ENCODE assay signal across 16 mouse cellular contexts in the genomic region with DNA sequence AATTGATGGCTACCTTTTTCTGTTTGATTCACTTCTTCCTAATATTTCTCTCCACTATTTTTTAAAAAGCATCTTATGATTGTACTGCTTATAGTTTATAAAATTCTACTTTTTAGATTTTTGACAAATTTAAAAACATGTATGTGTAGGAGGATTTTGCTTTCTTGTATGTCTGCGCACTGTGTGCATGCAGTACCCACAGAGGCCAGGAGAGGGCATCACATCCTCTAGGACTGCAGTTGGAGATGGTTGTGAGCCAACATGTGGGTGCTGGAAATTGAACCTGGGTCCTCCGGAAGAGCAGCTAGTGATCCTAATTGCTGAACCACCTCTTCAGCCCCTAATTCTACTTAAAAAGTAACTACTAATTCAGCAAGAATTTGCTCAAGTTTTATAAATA.
DNase-seq lines count a peak whose midpoint lies in the region; ATAC-seq and TF ChIP-seq lines count a peak whose summit lies in the region.
"Had no signal": no experiment of that assay in that cellular context is flagged by ENCODE, and none has a peak within 500 bp of the region (broad histone marks: within the 10 kb centered on the region; RNA-seq: fewer than 3 reads in every experiment).

No protein-coding gene starts in this region.

- no peak for ATAC-seq in hindbrain, postnatal 0 days
- no peak for ATAC-seq in hindbrain, embryonic 12.5 days (ENCODE audit: low FRiP score)
- no peak for ATAC-seq in midbrain, postnatal 0 days (ENCODE audit: low FRiP score)
- ATAC-seq: forebrain, embryonic 14.5 days; midbrain, embryonic 15.5 days had no signal

- no peaks in the 10 kb centered on the region for H3K36me3 ChIP-seq in hindbrain, postnatal 0 days (ENCODE audit: insufficient read depth, low read length)
- H3K36me3 ChIP-seq in hindbrain, embryonic 12.5 days = peaks cover 23% of the 10 kb centered on the region
- H3K36me3 ChIP-seq in midbrain, postnatal 0 days (ENCODE audit: insufficient read depth, low read length) = no peaks in the 10 kb centered on the region
- peaks cover 74% of the 10 kb centered on the region for H3K36me3 ChIP-seq in midbrain, embryonic 10.5 days
- H3K36me3 ChIP-seq: stomach, embryonic 15.5 days had no signal

- peak; percentile 42 for TF ChIP-seq CTCF in hindbrain, postnatal 0 days (IDR thresholded peaks at IDR 0.05; ENCODE audit: low read depth)
- peak; percentile 40 for TF ChIP-seq CTCF in midbrain, postnatal 0 days (IDR thresholded peaks at IDR 0.05)

- no peak overlapping the region for H3K27ac ChIP-seq in hindbrain, postnatal 0 days
- no peak overlapping the region for H3K27ac ChIP-seq in hindbrain, embryonic 12.5 days
- H3K27ac ChIP-seq in midbrain, postnatal 0 days (ENCODE audit: low read depth, low read length) = no peak overlapping the region
- H3K27ac ChIP-seq in midbrain, embryonic 10.5 days (replicated peaks) = no peak overlapping the region
- H3K27ac ChIP-seq: hindbrain, embryonic 14.5 days; midbrain, embryonic 15.5 days; stomach, embryonic 15.5 days had no signal

- no peaks in the 10 kb centered on the region for H3K9me3 ChIP-seq in hindbrain, postnatal 0 days (ENCODE audit: low read length)
- 0 out of 2 replicates have a peak, but pooled peaks cover 3% of the 10 kb centered on the region for H3K9me3 ChIP-seq in hindbrain, embryonic 12.5 days (replicated peaks)
- H3K9me3 ChIP-seq in midbrain, postnatal 0 days (ENCODE audit: low read length) = no peaks in the 10 kb centered on the region
- peaks cover 22% of the 10 kb centered on the region for H3K9me3 ChIP-seq in midbrain, embryonic 10.5 days (replicated peaks)
- H3K9me3 ChIP-seq: midbrain, embryonic 15.5 days; stomach, embryonic 15.5 days had no signal

- no peak overlapping the region for H3K4me2 ChIP-seq in hindbrain, postnatal 0 days (ENCODE audit: low read depth, low read length)
- no peak overlapping the region for H3K4me2 ChIP-seq in hindbrain, embryonic 12.5 days (replicated peaks)
- H3K4me2 ChIP-seq in midbrain, postnatal 0 days (ENCODE audit: low read depth, low read length, poor library complexity, severe bottlenecking) = no peak overlapping the region
- H3K4me2 ChIP-seq: hindbrain, embryonic 14.5 days; midbrain, embryonic 15.5 days; stomach, embryonic 15.5 days had no signal

- no peak for DNase-seq in hindbrain, postnatal 0 days (ENCODE audit: low spot score)
- DNase-seq in midbrain, postnatal 0 days (ENCODE audit: low spot score) = no peak
- DNase-seq in midbrain, embryonic 10.5 days (ENCODE audit: low spot score) = no peak
- DNase-seq in ZHBTc4 (ENCODE audit: low read depth, low spot score) = peak; percentile 26
- peak; percentile 54 for DNase-seq in testis, postnatal 10 days (ENCODE audit: low spot score)
- no peak for DNase-seq in frontal cortex, adult 2 months (ENCODE audit: extremely low spot score in 1 of 2, low spot score in 1 of 2)
- DNase-seq in left cerebral cortex, postnatal 14 days (ENCODE audit: low spot score in 2 of 2) = no peak
- DNase-seq: cerebellum, postnatal 25 days; kidney, adult 18-20 months; kidney, postnatal 14 days; thymus, postnatal 36 days had no signal

- 99% methylated on average over 2 of the region's 2 CpGs for WGBS in hindbrain, postnatal 0 days
- 96% methylated on average over 2 of the region's 2 CpGs for WGBS in hindbrain, embryonic 12.5 days
- 97% methylated on average over 2 of the region's 2 CpGs for WGBS in midbrain, postnatal 0 days
- WGBS in midbrain, embryonic 10.5 days = 96% methylated on average over 2 of the region's 2 CpGs

- H3K27me3 ChIP-seq in hindbrain, postnatal 0 days (ENCODE audit: insufficient read depth, low read length) = no peaks in the 10 kb centered on the region
- H3K27me3 ChIP-seq in hindbrain, embryonic 12.5 days = no peaks in the 10 kb centered on the region
- H3K27me3 ChIP-seq in midbrain, postnatal 0 days (ENCODE audit: insufficient read depth, low read length) = no peaks in the 10 kb centered on the region
- H3K27me3 ChIP-seq in midbrain, embryonic 10.5 days (ENCODE audit: low read depth, poor library complexity, severe bottlenecking) = no peaks in the 10 kb centered on the region
- H3K27me3 ChIP-seq: midbrain, embryonic 15.5 days; stomach, embryonic 15.5 days had no signal

- H3K9ac ChIP-seq in hindbrain, postnatal 0 days (replicated peaks; ENCODE audit: low read length) = no peak overlapping the region
- no peak overlapping the region for H3K9ac ChIP-seq in hindbrain, embryonic 12.5 days
- no peak overlapping the region for H3K9ac ChIP-seq in midbrain, postnatal 0 days (replicated peaks; ENCODE audit: low read length, poor library complexity, severe bottlenecking)
- H3K9ac ChIP-seq: hindbrain, embryonic 14.5 days; midbrain, embryonic 15.5 days; stomach, embryonic 15.5 days had no signal

- H3K4me1 ChIP-seq in hindbrain, postnatal 0 days (ENCODE audit: insufficient read depth, low read length) = no peaks in the 10 kb centered on the region
- H3K4me1 ChIP-seq in hindbrain, embryonic 12.5 days = no peaks in the 10 kb centered on the region
- H3K4me1 ChIP-seq in midbrain, postnatal 0 days (ENCODE audit: insufficient read depth, low read length) = no peaks in the 10 kb centered on the region
- no peaks in the 10 kb centered on the region for H3K4me1 ChIP-seq in midbrain, embryonic 10.5 days
- H3K4me1 ChIP-seq: stomach, embryonic 15.5 days had no signal

- H3K4me3 ChIP-seq in hindbrain, postnatal 0 days (ENCODE audit: low read length) = no peak overlapping the region
- H3K4me3 ChIP-seq in hindbrain, embryonic 12.5 days = no peak overlapping the region
- no peak overlapping the region for H3K4me3 ChIP-seq in midbrain, postnatal 0 days (ENCODE audit: low read depth, low read length)
- no peak overlapping the region for H3K4me3 ChIP-seq in midbrain, embryonic 10.5 days
- H3K4me3 ChIP-seq: midbrain, embryonic 15.5 days; stomach, embryonic 15.5 days had no signal

- intact Hi-C loops in left cerebral cortex, postnatal 14 days (cut with DNase I) = no loop called here

Comparison
In these comparisons a context has a peak if more than half of its experiments do, and no peak if none do; other contexts are left out.
1. DNase-seq: peak in ZHBTc4 (single experiment) and testis, postnatal 10 days (single experiment); none in hindbrain, postnatal 0 days (single experiment), midbrain, postnatal 0 days (single experiment), midbrain, embryonic 10.5 days (single experiment), frontal cortex, adult 2 months (0 of 2) and left cerebral cortex, postnatal 14 days (0 of 2).